Mouse (Mus musculus): ENCODE results near the gene Rab11b. TPM values are rescaled to one million over a fixed set of nuclear protein-coding genes. Genes with fewer than 3 reads are reported as not detected.
A peak's percentile ranks its signal among the peaks of the same experiment; 100 is the strongest.

Rab11b gene
- 255 and 273 TPM in 2 replicates for polyA plus RNA-seq (2014; fragmentation: Nextera tagmentation; extraction: Ambion mirVana)

DNA sequence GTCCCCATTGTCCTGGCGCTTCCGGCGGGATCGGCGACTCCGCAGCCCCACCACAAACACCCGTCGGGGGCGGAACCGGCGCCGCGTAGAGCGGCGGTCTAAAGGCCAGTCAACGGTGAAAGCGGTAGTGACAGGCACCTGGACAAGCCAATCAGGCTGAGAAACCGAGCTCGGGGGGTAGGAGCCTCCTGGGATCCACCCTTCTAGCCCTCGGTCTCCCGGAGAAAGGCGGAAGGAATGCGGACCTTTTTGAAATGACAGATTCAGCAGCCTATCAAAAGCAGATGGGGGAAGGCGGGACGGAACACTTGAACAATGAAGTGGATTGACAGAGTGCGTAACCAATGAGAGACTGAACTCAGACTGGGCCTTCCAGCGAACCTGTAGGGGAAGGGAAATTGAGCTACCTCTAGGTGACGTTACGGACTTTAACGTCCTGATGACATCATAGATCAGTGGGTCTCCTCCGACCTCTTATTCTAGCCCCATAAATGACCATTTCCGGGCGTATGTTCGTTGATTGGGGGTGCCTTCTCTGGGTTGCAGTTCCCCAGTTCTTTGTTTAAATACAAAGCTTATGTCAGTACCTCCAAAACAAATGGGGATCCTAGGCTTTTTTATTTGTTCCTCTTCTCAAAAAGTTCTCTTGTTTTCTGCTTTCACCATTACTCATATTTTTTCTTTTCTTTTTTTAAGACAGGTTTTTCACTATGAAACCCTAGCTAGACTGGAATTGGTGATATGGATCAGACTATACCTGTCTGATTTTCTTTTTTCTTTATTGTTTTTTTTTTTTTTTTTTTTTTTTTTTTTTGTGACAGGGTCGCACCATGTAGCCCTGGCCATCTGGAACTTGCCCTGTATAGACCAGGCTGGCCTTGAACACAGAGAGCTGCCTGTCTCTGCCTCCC, at the start of gene Rab11b:
Gene Rab11b, minus strand, starts transcription at position 276 of the 911 bp plus-strand sequence.
- H3K4me2 ChIP-seq (ENCODE audit: low read depth, low read length): peak within 1 kb of the TSS; percentile 64
- peak; percentile 100 for DNase-seq (ENCODE audit: low spot score)
- H3K27ac ChIP-seq (replicated peaks; ENCODE audit: low read depth, low read length): peak within 1 kb of the TSS; percentile 98
- peak; percentile 99 for ATAC-seq (replicated peaks; ENCODE audit: insufficient number of reproducible peaks, low FRiP score, low TSS enrichment, low read depth)
- peak within 1 kb of the TSS; percentile 94 for H3K9ac ChIP-seq (replicated peaks; ENCODE audit: low read length)
- no peaks in the 10 kb centered on the region for H3K9me3 ChIP-seq (replicated peaks; ENCODE audit: control insufficient read depth, low read length)
- H3K4me1 ChIP-seq (ENCODE audit: control insufficient read depth, insufficient read depth, low read length): no peaks in the 10 kb centered on the region; the same call in 1 of the 2 replicates
- WGBS: 2% methylated on average over 35 of the region's 35 CpGs
- 0 out of 2 replicates have a peak, but pooled peaks cover 2% of the 10 kb centered on the region for H3K36me3 ChIP-seq (replicated peaks; ENCODE audit: control insufficient read depth, insufficient read depth, low read depth, low read length)
- no peaks in the 10 kb centered on the region for H3K27me3 ChIP-seq (ENCODE audit: control insufficient read depth, insufficient read depth, low read length)
- H3K4me3 ChIP-seq (ENCODE audit: low read depth, low read length): peak within 1 kb of the TSS; percentile 87

DNA sequence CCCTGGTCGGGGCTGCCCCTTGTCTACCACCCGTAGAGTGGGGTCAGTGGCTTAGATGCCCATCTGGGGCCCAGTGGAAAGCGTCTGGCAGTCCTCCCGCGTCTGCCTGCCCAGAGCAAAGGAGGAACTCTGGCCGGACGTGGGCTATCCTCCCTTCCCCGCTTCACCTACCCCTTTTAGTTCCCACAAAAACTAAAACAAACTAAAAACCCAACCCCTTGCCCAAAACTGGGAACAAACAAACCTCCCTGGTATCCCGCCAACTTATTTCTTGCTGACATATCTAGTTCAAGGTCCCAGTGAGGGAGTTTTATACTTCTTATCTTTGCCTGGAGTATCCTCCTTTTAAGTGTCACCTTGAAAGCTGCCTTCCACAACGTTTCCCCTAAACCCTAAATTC, 47.9 kb upstream of the Rab11b start:
- no peak overlapping the region for H3K4me3 ChIP-seq (ENCODE audit: low read depth, low read length)
- ATAC-seq (replicated peaks; ENCODE audit: insufficient number of reproducible peaks, low FRiP score, low TSS enrichment, low read depth) (no peak), DNase-seq (ENCODE audit: low spot score) (no peak)
- H3K9me3 ChIP-seq (replicated peaks; ENCODE audit: control insufficient read depth, low read length): no peaks in the 10 kb centered on the region
- H3K4me2 ChIP-seq (ENCODE audit: low read depth, low read length): no peak overlapping the region
- H3K27me3 ChIP-seq (ENCODE audit: control insufficient read depth, insufficient read depth, low read length): no peaks in the 10 kb centered on the region
- no peak overlapping the region for H3K9ac ChIP-seq (replicated peaks; ENCODE audit: low read length)
- H3K27ac ChIP-seq (replicated peaks; ENCODE audit: low read depth, low read length): no peak overlapping the region
- no peaks in the 10 kb centered on the region for H3K36me3 ChIP-seq (replicated peaks; ENCODE audit: control insufficient read depth, insufficient read depth, low read depth, low read length)
- 40% methylated on average over 10 of the region's 10 CpGs for WGBS
- H3K4me1 ChIP-seq (ENCODE audit: control insufficient read depth, insufficient read depth, low read length): no peaks in the 10 kb centered on the region; the same call in 1 of the 2 replicates

DNA sequence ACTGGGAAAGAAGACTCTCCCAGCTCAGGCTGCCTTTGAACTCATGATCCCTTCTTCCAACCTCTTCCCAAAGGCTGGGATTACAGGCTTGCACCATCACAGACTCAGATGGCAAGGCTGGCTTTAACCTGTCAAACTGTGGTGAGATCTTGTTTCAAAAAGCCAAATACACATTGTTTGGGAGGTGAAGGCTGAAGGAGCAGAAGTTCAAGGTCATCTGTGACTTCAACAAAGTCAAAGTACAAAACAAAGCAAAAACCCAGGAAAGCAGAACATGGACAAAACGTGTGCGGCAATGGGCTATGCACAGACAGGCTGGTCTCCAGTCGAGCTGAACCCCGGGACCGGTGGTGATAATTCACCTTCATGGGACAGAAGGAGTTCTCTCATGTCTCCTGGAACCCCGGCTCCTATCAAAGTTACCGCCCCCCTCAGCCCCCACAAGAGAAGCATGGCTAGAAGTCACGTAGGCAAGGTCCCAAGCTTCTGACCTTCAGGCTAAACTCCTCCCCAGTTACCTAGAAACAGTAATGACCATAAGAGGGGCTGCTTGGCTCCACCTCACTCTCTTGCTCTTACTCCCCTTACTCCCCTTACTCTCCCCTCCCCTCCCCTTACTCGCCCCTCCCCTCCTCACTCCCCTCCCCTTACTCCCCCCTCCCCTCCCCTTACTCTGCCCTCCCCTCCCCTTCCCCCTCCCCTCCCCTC, 47.0 kb upstream of the Rab11b start:
- no peaks in the 10 kb centered on the region for H3K27me3 ChIP-seq (ENCODE audit: control insufficient read depth, insufficient read depth, low read length)
- H3K9me3 ChIP-seq (replicated peaks; ENCODE audit: control insufficient read depth, low read length): no peaks in the 10 kb centered on the region
- H3K9ac ChIP-seq (replicated peaks; ENCODE audit: low read length): no peak overlapping the region
- 62% methylated on average over 8 of the region's 9 CpGs for WGBS
- no peak overlapping the region for H3K27ac ChIP-seq (replicated peaks; ENCODE audit: low read depth, low read length)
- no peaks in the 10 kb centered on the region for H3K36me3 ChIP-seq (replicated peaks; ENCODE audit: control insufficient read depth, insufficient read depth, low read depth, low read length)
- DNase-seq (ENCODE audit: low spot score) (no peak), ATAC-seq (replicated peaks; ENCODE audit: insufficient number of reproducible peaks, low FRiP score, low TSS enrichment, low read depth) (no peak)
- no peak overlapping the region for H3K4me2 ChIP-seq (ENCODE audit: low read depth, low read length)
- no peak overlapping the region for H3K4me3 ChIP-seq (ENCODE audit: low read depth, low read length)
- no peaks in the 10 kb centered on the region; the same call in 1 of the 2 replicates for H3K4me1 ChIP-seq (ENCODE audit: control insufficient read depth, insufficient read depth, low read length)

DNA sequence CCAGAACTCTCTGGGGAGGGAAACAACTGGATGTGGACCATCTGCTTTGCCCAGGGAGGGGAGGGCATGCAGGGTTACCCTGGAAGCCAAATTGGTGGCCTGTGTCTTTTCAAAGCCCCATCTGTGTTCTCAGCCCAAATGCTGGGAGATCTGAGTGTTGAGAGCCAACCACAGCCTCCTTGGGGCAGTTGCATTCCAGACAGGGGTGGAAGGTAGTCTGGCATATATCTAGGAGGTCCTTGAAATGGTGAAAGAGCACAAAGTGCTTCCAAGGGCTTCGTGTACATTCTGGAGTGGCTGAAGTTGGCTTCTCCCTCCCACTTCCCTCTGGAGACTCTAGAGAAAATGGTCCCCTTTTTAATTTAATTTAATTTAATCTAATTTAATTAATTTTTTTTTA, 44.4 kb upstream of the Rab11b start:
- 65% methylated on average over 1 of the region's 1 CpGs for whole genome bisulfite sequencing

DNA sequence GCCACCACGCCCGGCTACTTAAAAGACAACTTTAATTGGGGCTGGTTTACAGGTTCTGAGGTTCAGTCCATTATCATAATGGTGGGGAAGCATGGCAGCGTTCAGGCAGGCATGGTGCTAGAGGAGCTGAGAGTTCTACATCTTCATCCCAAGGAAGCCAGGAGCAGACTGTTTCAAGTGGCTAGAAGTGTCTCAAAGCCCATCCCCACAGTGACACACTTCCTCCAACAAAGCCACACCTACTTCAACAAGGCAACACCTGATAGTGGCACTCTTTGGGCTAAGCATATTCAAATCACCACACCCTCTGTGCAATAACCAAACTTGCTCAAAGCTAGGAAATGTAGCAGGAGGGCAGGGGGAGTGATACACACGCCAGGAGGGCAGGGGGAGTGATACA, 43.9 kb upstream of the Rab11b start:
- Histone ChIP-seq H3K27ac (replicated peaks; ENCODE audit: low read depth, low read length) (no peak overlapping the region), H3K4me2 (ENCODE audit: low read depth, low read length) (no peak overlapping the region), H3K36me3 (replicated peaks; ENCODE audit: control insufficient read depth, insufficient read depth, low read depth, low read length) (no peaks in the 10 kb centered on the region), H3K27me3 (ENCODE audit: control insufficient read depth, insufficient read depth, low read length) (no peaks in the 10 kb centered on the region), H3K9me3 (replicated peaks; ENCODE audit: control insufficient read depth, low read length) (no peaks in the 10 kb centered on the region), H3K4me3 (ENCODE audit: low read depth, low read length) (no peak overlapping the region), H3K9ac (replicated peaks; ENCODE audit: low read length) (no peak overlapping the region), H3K4me1 (ENCODE audit: control insufficient read depth, insufficient read depth, low read length) (no peaks in the 10 kb centered on the region)
- WGBS: 65% methylated on average over 4 of the region's 4 CpGs
- DNase-seq (ENCODE audit: low spot score) (no peak), ATAC-seq (replicated peaks; ENCODE audit: insufficient number of reproducible peaks, low FRiP score, low TSS enrichment, low read depth) (no peak)

More for the DNA sequence above, 44.4 kb upstream of the Rab11b start:
- no peak overlapping the region for H3K9ac ChIP-seq (replicated peaks; ENCODE audit: low read length)
- no peaks in the 10 kb centered on the region for H3K9me3 ChIP-seq (replicated peaks; ENCODE audit: control insufficient read depth, low read length)
- H3K4me3 ChIP-seq (ENCODE audit: low read depth, low read length): no peak overlapping the region
- no peak for ATAC-seq (replicated peaks; ENCODE audit: insufficient number of reproducible peaks, low FRiP score, low TSS enrichment, low read depth)
- no peaks in the 10 kb centered on the region for H3K36me3 ChIP-seq (replicated peaks; ENCODE audit: control insufficient read depth, insufficient read depth, low read depth, low read length)
- H3K27me3 ChIP-seq (ENCODE audit: control insufficient read depth, insufficient read depth, low read length): no peaks in the 10 kb centered on the region
- no peak overlapping the region for H3K4me2 ChIP-seq (ENCODE audit: low read depth, low read length)
- no peak overlapping the region for H3K27ac ChIP-seq (replicated peaks; ENCODE audit: low read depth, low read length)
- H3K4me1 ChIP-seq (ENCODE audit: control insufficient read depth, insufficient read depth, low read length): no peaks in the 10 kb centered on the region
- DNase-seq (ENCODE audit: low spot score): no peak

DNA sequence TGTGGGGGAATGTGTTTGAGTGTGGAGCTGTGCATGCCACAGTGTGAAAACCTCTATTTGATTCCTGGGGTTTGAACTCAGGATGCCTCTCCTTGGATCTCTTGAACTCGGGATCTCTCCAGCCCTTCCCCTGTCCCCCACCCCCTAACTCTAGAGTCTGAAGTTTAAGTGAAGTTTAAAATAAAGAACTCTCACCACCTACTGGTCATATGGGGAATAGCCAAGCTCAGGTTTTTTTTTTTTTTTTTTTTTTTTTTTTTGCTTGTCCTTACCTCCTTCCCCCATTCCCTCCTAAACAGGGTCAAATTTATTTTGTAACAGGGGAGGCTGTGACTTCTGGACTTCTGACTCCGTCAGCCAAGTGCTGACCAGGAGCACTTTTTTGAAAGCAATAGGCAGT, 41.9 kb upstream of the Rab11b start:
- WGBS: 3% methylated on average over 2 of the region's 2 CpGs
- no peak for ATAC-seq (replicated peaks; ENCODE audit: insufficient number of reproducible peaks, low FRiP score, low TSS enrichment, low read depth)
- H3K36me3 ChIP-seq (replicated peaks; ENCODE audit: control insufficient read depth, insufficient read depth, low read depth, low read length): no peaks in the 10 kb centered on the region
- no peak overlapping the region for H3K27ac ChIP-seq (replicated peaks; ENCODE audit: low read depth, low read length)
- H3K27me3 ChIP-seq (ENCODE audit: control insufficient read depth, insufficient read depth, low read length): no peaks in the 10 kb centered on the region
- H3K4me3 ChIP-seq (ENCODE audit: low read depth, low read length): no peak overlapping the region
- no peaks in the 10 kb centered on the region for H3K9me3 ChIP-seq (replicated peaks; ENCODE audit: control insufficient read depth, low read length)
- H3K9ac ChIP-seq (replicated peaks; ENCODE audit: low read length): no peak overlapping the region
- H3K4me1 ChIP-seq (ENCODE audit: control insufficient read depth, insufficient read depth, low read length): no peaks in the 10 kb centered on the region
- no peak overlapping the region for H3K4me2 ChIP-seq (ENCODE audit: low read depth, low read length)
- peak; percentile 69 for DNase-seq (ENCODE audit: low spot score)

DNA sequence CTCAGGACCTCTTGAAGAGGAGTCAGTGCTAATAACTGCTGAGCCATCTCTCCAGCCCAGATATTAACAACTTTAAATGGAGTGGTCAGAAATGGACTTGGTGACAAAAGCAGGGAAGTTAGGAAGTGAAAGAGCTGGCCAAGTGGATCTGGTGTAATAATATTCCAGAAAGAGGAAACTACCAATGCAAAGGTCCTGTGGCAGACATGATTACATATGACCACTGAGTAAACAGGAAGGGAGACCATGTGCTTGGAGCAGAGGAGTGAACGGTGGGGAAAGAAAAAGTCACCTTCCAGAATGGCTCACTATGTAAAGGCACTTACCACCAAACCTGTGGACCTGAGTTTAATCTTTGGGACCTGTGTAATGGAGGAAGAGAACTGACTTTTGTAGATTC, 38.9 kb upstream of the Rab11b start:
- ATAC-seq (replicated peaks; ENCODE audit: insufficient number of reproducible peaks, low FRiP score, low TSS enrichment, low read depth): no peak
- 47% methylated on average over 1 of the region's 1 CpGs for WGBS
- no peaks in the 10 kb centered on the region for H3K9me3 ChIP-seq (replicated peaks; ENCODE audit: control insufficient read depth, low read length)

DNA sequence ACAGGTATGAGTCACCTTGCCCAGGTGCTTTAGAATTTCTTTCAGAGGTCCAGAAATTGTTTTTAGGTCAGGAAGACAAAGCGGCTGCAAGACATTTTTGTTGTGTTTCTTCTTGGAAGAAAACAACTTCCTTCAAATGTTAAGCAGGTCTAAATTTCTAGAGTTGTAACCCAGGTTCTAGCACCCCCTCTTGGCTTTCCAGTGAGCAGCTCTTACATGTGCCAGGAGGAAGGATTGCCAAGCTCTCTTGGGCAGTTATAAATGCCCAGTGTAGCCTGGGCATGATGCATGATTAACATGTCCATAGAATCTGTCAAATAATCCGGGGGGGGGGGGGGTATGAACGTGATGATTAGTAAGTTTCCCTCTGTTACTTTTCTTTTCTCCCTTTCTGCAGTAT, 38.0 kb upstream of the Rab11b start:
- no peak overlapping the region for H3K27ac ChIP-seq (replicated peaks; ENCODE audit: low read depth, low read length)
- ATAC-seq (replicated peaks; ENCODE audit: insufficient number of reproducible peaks, low FRiP score, low TSS enrichment, low read depth) (no peak), DNase-seq (ENCODE audit: low spot score) (no peak)
- H3K4me1 ChIP-seq (ENCODE audit: control insufficient read depth, insufficient read depth, low read length): no peaks in the 10 kb centered on the region
- no peaks in the 10 kb centered on the region for H3K9me3 ChIP-seq (replicated peaks; ENCODE audit: control insufficient read depth, low read length)
- H3K4me2 ChIP-seq (ENCODE audit: low read depth, low read length): no peak overlapping the region
- H3K36me3 ChIP-seq (replicated peaks; ENCODE audit: control insufficient read depth, insufficient read depth, low read depth, low read length): no peaks in the 10 kb centered on the region
- WGBS: 57% methylated on average over 3 of the region's 3 CpGs
- H3K9ac ChIP-seq (replicated peaks; ENCODE audit: low read length): no peak overlapping the region
- no peak overlapping the region for H3K4me3 ChIP-seq (ENCODE audit: low read depth, low read length)
- H3K27me3 ChIP-seq (ENCODE audit: control insufficient read depth, insufficient read depth, low read length): no peaks in the 10 kb centered on the region

More for the DNA sequence above, 38.9 kb upstream of the Rab11b start:
- no peak for DNase-seq (ENCODE audit: low spot score)
- H3K27ac ChIP-seq (replicated peaks; ENCODE audit: low read depth, low read length): no peak overlapping the region
- H3K27me3 ChIP-seq (ENCODE audit: control insufficient read depth, insufficient read depth, low read length): no peaks in the 10 kb centered on the region
- no peak overlapping the region for H3K9ac ChIP-seq (replicated peaks; ENCODE audit: low read length)
- no peak overlapping the region for H3K4me3 ChIP-seq (ENCODE audit: low read depth, low read length)
- H3K4me2 ChIP-seq (ENCODE audit: low read depth, low read length): no peak overlapping the region
- H3K36me3 ChIP-seq (replicated peaks; ENCODE audit: control insufficient read depth, insufficient read depth, low read depth, low read length): no peaks in the 10 kb centered on the region
- H3K4me1 ChIP-seq (ENCODE audit: control insufficient read depth, insufficient read depth, low read length): no peaks in the 10 kb centered on the region

Measured in embryonic facial prominence, embryonic 11.5 days (tissue).